Mouse (Mus musculus) neural tube, embryonic 12.5 days (tissue): ENCODE measurements around the gene Kctd21. TPM values are rescaled to one million over a fixed set of nuclear protein-coding genes. Genes with fewer than 3 reads are reported as not detected.

Experiments used
- ATAC-seq: fragments of 200-750 bp; cut with Nextera tagmentation; 2 replicates; pipeline ENCODE4 v1.8.0; 2017; ENCODE audit warnings: low read depth, mild to moderate bottlenecking, moderate TSS enrichment, moderate library complexity; ENCODE audit not compliant: low FRiP score
- H3K27ac ChIP-seq: fragments of 300-500 bp; sonication (generic); 2 replicates; pipeline ENCODE4 v1.5.1; 2016
- H3K27me3 ChIP-seq: fragments of 300-500 bp; sonication (generic); replicated peaks from 2 replicates; pipeline ENCODE4 v1.6.1; 2016; ENCODE audit warnings: mild to moderate bottlenecking
- H3K36me3 ChIP-seq: fragments of 300-500 bp; sonication (generic); 2 replicates; pipeline ENCODE4 v1.6.1; 2016; ENCODE audit warnings: mild to moderate bottlenecking
- H3K4me1 ChIP-seq: fragments of 300-500 bp; sonication (generic); 2 replicates; pipeline ENCODE4 v1.6.1; 2016
- H3K4me2 ChIP-seq: fragments of 300-500 bp; sonication (generic); replicated peaks from 2 replicates; pipeline ENCODE4 v1.6.1; 2016; ENCODE audit warnings: mild to moderate bottlenecking
- H3K4me3 ChIP-seq: fragments of 300-500 bp; sonication (generic); 2 replicates; pipeline ENCODE4 v1.5.1; 2016
- H3K9ac ChIP-seq: fragments of 300-500 bp; sonication (generic); 2 replicates; pipeline ENCODE4 v1.6.1; 2016; ENCODE audit warnings: mild to moderate bottlenecking
- H3K9me3 ChIP-seq: fragments of 300-500 bp; sonication (generic); 2 replicates; pipeline ENCODE4 v1.6.1; 2016; ENCODE audit warnings: mild to moderate bottlenecking
- WGBS: fragments of 180-500 bp; shearing (Covaris S2); methylation state at CpG from one replicate; pipeline ENCODE4 v1.1.7; 2016; 5-methylcytosine and 5-hydroxymethylcytosine counted together
- polyA plus RNA-seq: library from polyadenylated mRNA; unstranded; fragments of >200 nt; fragmentation: Nextera tagmentation; extraction: Ambion mirVana; gene quantifications from 2 replicates; pipeline ENCODE4 v1.2.1, GENCODE M21; 2016

Kctd21 gene
- polyA plus RNA-seq, 1 experiment from 2014 or later = 7.0 TPM

DNA sequence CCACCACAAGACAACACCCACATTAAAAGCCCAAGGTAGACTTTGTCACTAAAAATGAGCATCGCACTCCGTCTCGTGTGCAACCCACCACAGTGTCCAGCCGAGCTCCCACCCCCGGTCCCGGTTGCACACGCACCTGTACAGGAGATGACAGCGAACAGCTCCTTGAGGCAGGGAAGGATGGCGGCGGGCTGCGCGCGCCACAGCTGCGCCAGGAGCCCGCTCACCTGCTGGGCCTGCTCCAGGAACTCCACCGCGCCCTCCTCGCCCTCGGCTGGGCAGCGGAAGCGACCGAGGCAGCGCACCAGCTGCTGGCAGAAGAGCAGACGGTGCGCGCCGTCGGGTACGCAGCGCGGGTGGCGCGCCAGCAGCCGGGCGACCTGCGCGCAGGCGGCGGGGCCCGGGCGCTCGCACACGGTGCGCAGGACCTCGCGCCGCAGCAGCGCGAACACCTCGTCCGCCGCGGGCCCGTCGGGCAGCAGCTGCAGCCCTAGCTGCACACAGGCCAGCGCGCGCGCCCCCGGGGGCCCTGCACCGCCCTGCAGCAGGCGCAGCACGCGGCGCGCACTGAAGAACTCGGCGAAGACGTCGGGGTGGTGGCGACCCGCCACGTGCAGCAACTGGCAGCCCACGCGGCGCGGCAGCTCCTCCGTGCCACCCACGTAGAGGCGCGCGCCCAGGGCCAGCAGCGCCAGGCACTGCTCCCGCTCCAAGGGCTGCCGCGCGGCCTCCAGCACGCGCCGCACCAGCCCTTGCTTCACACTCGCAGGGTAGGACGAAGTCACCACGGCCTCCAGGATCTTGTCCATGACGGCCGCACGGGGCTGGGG, 6.8 kb upstream of the Kctd21 start:
- H3K9me3 ChIP-seq = no peaks in the 10 kb centered on the region
- H3K9ac ChIP-seq = no peak overlapping the region
- peaks cover 5% of the 10 kb centered on the region; the same call in 1 of the 2 replicates for H3K36me3 ChIP-seq
- WGBS = 14% methylated on average over 96 of the region's 96 CpGs
- H3K4me1 ChIP-seq = peaks cover 12% of the 10 kb centered on the region; the same call in 1 of the 2 replicates
- peak overlapping the region; percentile 56 for H3K4me2 ChIP-seq
- peak; percentile 43; the same call in 1 of the 2 replicates for ATAC-seq
- H3K27me3 ChIP-seq = peaks cover 40% of the 10 kb centered on the region
- H3K4me3 ChIP-seq = peak overlapping the region; percentile 27
- H3K27ac ChIP-seq = no peak overlapping the region

DNA sequence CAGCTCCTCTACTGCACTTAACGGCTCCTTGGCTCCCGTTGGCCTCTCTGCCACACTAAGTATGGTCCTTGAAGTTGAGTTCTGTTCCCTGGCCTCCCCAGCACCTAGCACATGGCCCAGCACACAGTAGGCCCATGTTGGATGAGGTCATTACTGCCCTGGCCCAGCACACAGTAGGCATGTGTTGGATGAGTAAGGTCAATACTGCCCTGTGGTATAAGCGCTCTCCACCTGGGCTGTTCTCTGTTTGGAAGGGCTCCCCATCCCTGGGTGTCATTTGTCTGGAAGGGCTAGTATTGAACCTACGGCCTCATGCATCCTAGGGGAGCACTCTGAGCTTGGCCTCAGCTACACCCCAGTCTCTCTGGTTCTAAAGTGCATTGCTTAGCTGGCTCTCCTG, 4.8 kb upstream of the Kctd21 start:
- peaks cover 24% of the 10 kb centered on the region for H3K4me1 ChIP-seq
- no peak overlapping the region for H3K27ac ChIP-seq
- 92% methylated on average over 4 of the region's 4 CpGs for WGBS
- H3K9me3 ChIP-seq = no peaks in the 10 kb centered on the region
- no peak overlapping the region for H3K4me2 ChIP-seq
- 0 out of 2 replicates have a peak, but pooled peaks cover 5% of the 10 kb centered on the region for H3K36me3 ChIP-seq
- no peak overlapping the region for H3K9ac ChIP-seq
- no peak overlapping the region for H3K4me3 ChIP-seq
- no peak for ATAC-seq
- peaks cover 40% of the 10 kb centered on the region for H3K27me3 ChIP-seq

DNA sequence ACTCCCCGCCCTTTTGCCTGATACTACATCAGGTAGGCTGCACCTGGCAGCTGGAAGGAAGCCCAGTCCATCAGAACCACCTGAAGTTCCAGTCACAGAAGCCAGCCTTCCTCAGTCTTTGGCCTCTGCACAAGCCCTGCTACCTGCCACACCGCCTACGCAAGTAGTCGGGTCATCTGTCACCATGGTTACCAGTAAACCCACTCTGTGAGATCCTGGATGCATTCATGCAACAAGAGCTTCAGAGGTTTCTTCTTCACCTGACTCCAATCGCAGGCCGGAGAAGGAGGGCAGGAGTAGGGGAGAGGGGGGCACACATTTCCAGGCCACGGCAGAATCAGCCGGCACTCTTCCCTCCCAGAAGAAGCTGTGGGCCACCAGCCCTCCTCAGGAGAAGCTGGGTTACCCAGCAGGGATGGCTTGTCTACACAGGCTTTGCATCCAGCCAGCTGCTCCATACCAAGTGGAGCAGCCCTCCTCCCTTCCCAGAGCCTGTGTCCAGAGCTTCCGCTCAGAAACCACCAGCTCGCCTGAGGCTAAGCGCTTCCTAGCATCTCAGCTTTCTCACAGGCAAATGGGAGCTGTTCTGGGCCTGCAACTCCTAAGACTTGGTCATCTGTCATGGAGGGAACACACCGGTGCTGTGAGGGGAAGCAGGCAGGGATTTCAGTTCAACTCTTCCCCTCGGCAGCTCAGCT, 3.1 kb upstream of the Kctd21 start:
- H3K4me2 ChIP-seq = no peak overlapping the region
- H3K27me3 ChIP-seq = peaks cover 36% of the 10 kb centered on the region
- no peak overlapping the region for H3K4me3 ChIP-seq
- 0 out of 2 replicates have a peak, but pooled peaks cover 2% of the 10 kb centered on the region for H3K36me3 ChIP-seq
- no peak for ATAC-seq
- no peak overlapping the region for H3K9ac ChIP-seq
- peaks cover 31% of the 10 kb centered on the region for H3K4me1 ChIP-seq
- WGBS = 67% methylated on average over 13 of the region's 13 CpGs
- H3K27ac ChIP-seq = no peak overlapping the region
- H3K9me3 ChIP-seq = no peaks in the 10 kb centered on the region

DNA sequence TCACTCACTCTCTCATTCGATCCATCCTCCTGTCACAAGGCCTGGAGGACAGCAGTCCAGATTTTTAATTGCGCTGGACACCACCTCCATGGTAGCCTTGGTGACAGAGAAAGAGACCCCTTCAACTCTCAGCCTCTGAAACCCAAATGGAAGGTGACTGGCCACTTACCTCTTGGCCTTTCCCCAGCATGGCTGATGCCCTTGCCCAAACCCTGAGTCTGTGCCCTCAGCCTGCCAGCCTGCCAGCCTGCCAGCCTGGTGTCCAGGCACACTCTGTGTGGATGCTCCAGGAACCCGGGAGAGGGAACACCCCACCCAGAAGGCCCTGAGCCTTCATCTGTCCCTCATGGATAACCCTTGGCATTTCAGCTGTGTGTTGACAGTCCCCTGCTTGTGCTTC, 2.5 kb upstream of the Kctd21 start:
- 82% methylated on average over 3 of the region's 3 CpGs for WGBS
- H3K9ac ChIP-seq = no peak overlapping the region
- H3K4me1 ChIP-seq = peaks cover 31% of the 10 kb centered on the region
- no peak overlapping the region for H3K4me2 ChIP-seq
- H3K27ac ChIP-seq = no peak overlapping the region
- no peak for ATAC-seq
- peaks cover 29% of the 10 kb centered on the region for H3K27me3 ChIP-seq
- no peaks in the 10 kb centered on the region for H3K36me3 ChIP-seq
- H3K4me3 ChIP-seq = no peak overlapping the region
- H3K9me3 ChIP-seq = no peaks in the 10 kb centered on the region

DNA sequence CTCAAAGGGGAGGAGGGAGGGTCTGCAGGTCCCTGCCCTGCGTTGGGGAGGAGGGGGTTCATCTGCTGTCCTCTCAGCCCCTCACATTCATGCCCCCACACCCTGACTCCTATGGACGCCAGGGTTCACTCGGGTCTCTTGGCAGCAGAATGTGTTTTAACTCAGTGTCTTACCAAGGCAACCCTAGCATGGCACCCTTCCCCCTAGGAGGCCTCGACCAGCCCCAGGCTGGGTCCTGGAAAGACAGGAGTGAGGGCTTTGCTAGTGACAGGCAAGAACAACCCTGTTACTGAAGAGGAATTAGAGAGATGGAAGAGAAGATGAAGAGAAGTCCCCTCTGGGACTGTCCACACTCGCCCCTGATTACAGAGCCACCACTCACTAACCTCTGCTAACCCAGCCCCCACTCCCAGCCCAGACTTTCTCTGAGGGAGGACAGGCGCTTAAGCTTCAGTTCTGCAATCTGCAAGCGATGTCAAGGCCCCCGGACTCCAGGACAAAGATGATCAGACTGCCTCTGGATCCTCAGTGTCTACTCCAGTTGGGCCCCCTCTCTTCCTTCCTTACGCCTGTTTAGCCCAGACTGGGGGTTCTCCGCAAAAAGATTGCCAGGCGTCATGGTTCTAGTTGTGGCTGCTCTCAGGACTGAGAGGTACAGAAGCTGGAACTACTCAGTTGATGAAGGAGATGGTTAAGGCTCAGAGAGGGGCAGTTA, 1.0 kb upstream of the Kctd21 start:
- Histone ChIP-seq H3K4me2 (peak overlapping the region; percentile 77), H3K4me1 (peaks cover 24% of the 10 kb centered on the region), H3K27ac (no peak overlapping the region), H3K27me3 (peaks cover 15% of the 10 kb centered on the region), H3K36me3 (no peaks in the 10 kb centered on the region), H3K9ac (peak overlapping the region; percentile 78), H3K9me3 (no peaks in the 10 kb centered on the region), H3K4me3 (peak overlapping the region; percentile 58)
- WGBS = 67% methylated on average over 11 of the region's 11 CpGs
- ATAC-seq = no peak

DNA sequence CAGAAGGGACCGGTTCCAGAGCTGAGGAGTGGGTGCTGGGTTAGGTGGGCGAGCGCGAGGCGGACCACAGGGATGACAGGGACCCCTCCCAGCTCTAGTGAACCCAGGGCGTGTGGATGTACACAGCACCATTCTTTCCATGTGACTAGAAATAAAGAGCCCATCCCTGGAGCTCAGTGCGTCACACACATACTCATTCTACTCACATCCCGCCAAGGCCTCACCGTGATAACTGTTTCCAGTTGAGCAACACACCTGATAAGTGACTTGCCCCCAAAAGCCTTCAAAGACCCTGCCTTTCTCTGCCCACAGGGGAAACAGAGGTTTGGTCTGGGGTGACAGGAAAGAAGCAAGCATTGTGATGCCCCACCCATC, 527 bp downstream of the Kctd21 start:
- Histone ChIP-seq H3K27me3 (no peaks in the 10 kb centered on the region; the same call in 1 of the 2 replicates), H3K4me1 (peaks cover 24% of the 10 kb centered on the region), H3K27ac (no peak overlapping the region), H3K4me2 (peak overlapping the region; percentile 77), H3K4me3 (peak overlapping the region; percentile 58), H3K9ac (peak overlapping the region; percentile 78), H3K9me3 (no peaks in the 10 kb centered on the region), H3K36me3 (no peaks in the 10 kb centered on the region)
- ATAC-seq = no peak
- 6% methylated on average over 9 of the region's 9 CpGs for WGBS

DNA sequence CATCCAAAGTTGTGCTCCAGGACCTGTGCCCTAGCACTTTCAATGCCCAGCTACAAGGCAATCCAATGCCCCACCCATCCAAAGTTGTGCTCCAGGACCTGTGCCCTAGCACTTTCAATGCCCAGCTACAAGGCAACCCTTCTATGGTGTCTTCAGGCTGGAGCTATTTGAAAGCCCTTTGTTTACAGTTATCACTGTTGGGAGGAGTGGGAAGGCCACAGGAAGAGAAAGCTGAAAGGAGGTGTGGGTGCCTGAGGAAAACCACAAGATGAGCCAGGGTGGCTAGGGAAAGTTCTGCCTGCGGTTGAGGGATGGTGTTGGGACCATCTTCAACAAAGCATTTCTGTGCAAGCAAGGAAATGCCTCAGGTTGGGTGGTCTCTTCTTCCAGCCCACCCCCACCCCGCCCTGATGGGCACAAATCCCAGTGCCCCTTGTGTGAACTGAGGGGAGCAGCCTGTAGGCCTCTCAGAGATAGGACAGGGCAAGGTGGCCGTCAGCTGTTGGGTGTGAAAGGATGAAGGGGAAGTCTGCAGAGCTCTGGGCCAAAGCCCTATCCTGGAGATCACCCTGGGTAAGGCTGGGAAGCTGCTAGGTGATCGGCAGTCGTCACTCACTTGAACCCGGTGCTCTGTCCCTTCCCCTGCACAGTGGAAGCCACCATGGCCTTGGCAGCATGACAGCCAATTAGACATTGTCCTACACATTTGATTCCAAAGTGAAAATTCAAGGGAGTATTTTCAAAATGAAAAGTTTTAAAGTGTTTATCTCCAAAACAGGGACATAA, 1.2 kb downstream of the Kctd21 start:
- no peaks in the 10 kb centered on the region for H3K27me3 ChIP-seq
- no peak overlapping the region for H3K27ac ChIP-seq
- H3K4me1 ChIP-seq = peaks cover 24% of the 10 kb centered on the region
- H3K9ac ChIP-seq = 0 out of 2 replicates have a peak overlapping the region, but pooled peaks have one; percentile 78
- no peak for ATAC-seq
- peak overlapping the region; percentile 77 for H3K4me2 ChIP-seq
- WGBS = 89% methylated on average over 6 of the region's 6 CpGs
- H3K36me3 ChIP-seq = no peaks in the 10 kb centered on the region
- no peaks in the 10 kb centered on the region for H3K9me3 ChIP-seq
- H3K4me3 ChIP-seq = no peak overlapping the region

DNA sequence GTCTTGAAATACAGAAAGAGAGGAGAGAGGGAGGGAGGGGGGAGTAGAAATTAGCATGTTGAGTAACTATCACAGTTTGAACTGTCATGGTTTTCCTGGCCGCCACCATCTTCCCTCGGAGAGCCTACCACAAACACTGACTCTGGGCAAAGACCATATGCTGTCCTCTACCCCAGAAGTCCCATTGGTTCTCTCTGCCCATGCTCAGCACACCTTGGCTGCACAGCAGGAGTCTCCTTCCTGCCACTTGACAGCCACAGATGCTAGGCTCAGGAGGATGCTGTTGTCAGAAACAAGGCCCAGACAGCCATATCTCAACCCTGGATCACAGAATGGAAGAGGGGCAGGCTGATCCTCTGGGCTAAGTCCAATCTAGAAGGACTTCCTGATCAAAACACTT, 2.3 kb downstream of the Kctd21 start:
- H3K27me3 ChIP-seq = no peaks in the 10 kb centered on the region
- no peak for ATAC-seq
- no peak overlapping the region for H3K4me3 ChIP-seq
- H3K4me1 ChIP-seq = peaks cover 19% of the 10 kb centered on the region
- no peak overlapping the region for H3K27ac ChIP-seq
- H3K9ac ChIP-seq = no peak overlapping the region
- H3K4me2 ChIP-seq = no peak overlapping the region
- no peaks in the 10 kb centered on the region for H3K9me3 ChIP-seq
- no peaks in the 10 kb centered on the region for H3K36me3 ChIP-seq
- 93% methylated on average over 2 of the region's 2 CpGs for WGBS

DNA sequence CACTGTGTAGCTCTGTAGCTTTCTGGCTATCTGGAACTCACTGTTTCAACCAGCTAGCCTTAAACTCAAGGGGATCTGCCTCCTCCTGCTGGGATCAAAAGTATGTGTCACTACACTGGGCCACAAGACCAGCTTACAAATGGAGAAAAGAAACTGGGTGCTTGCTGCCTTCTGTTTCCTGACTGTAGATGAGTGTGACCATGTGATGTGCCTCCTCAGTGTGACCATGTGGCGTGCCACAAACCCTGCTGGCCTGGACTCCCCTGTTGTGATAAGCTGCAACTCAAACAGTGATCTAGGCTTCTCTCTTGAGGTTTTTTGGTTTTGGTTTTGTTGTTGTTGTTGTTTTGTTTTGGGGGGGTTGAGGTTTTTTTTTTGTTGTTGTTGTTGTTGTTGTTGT, 4.6 kb downstream of the Kctd21 start:
- H3K36me3 ChIP-seq = no peaks in the 10 kb centered on the region
- H3K9me3 ChIP-seq = no peaks in the 10 kb centered on the region
- WGBS = 82% methylated on average over 1 of the region's 1 CpGs
- no peak for ATAC-seq
- no peak overlapping the region for H3K27ac ChIP-seq
- H3K4me1 ChIP-seq = peaks cover 6% of the 10 kb centered on the region
- no peak overlapping the region for H3K4me3 ChIP-seq
- no peak overlapping the region for H3K9ac ChIP-seq
- no peak overlapping the region for H3K4me2 ChIP-seq
- H3K27me3 ChIP-seq = no peaks in the 10 kb centered on the region

DNA sequence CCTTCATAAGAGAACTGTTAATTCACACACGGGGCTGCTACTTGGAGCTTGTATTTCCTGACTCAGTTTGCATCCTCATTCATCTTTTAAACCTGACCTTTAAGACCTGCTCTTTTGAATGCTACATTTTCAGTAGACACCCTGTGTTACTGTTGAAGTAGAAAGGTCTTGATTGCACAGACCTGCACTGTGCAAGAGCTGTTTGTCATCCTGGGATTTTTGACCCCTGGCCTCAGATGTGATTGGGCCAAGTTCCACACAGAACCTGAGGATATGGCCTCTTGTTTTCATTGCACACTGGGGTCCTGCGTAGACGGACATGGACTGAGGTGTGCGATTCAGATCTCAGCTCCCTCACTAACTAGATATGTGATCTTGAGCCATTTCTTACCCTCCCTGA, 6.5 kb downstream of the Kctd21 start:
- Histone ChIP-seq H3K4me1 (no peaks in the 10 kb centered on the region), H3K9ac (no peak overlapping the region), H3K9me3 (no peaks in the 10 kb centered on the region), H3K36me3 (no peaks in the 10 kb centered on the region), H3K27ac (no peak overlapping the region), H3K27me3 (no peaks in the 10 kb centered on the region), H3K4me3 (no peak overlapping the region), H3K4me2 (no peak overlapping the region)
- WGBS = 87% methylated on average over 4 of the region's 4 CpGs
- ATAC-seq = no peak

DNA sequence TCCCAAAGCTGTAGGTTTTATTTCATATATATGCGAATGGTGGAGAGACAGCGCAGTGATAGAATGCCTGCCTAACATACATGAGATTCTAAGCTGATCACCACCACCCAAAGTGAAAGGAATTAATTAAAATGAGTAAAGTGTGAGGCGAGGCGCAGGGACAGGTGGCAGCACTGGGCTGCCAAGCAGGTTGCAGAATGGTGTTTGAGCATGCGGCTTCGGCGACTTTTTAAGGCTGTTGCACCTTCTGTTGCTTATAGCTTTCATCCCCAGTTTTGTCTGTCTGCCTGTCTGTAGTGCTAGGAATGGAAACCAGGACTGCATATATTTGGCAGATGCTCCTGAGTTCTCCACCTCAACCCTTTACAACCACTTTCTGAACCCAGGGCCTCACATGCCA, 7.5 kb downstream of the Kctd21 start:
- Histone ChIP-seq H3K27ac (no peak overlapping the region), H3K9me3 (no peaks in the 10 kb centered on the region), H3K36me3 (no peaks in the 10 kb centered on the region), H3K4me2 (no peak overlapping the region), H3K4me3 (no peak overlapping the region), H3K9ac (no peak overlapping the region), H3K4me1 (no peaks in the 10 kb centered on the region), H3K27me3 (no peaks in the 10 kb centered on the region)
- ATAC-seq = no peak
- 92% methylated on average over 7 of the region's 7 CpGs for WGBS
